Mouse (Mus musculus) small intestine, adult 2 months (tissue): Measurements from ENCODE around the gene Tdpoz4. TPM values are rescaled to one million over a fixed set of nuclear protein-coding genes. Genes with fewer than 3 reads are reported as not detected.
"Not testable (repeated sequence)": the region's sequence is repeated elsewhere in the genome, so short reads cannot be mapped to it uniquely, and the experiment has no call there.

Source experiments
- H3K27ac ChIP-seq: fragments of 200-500 bp; 2 replicates; pipeline ENCODE4 v1.5.1; 2012; ENCODE audit warnings: low read depth, low read length, control low read depth, inconsistent platforms; ENCODE audit not compliant: insufficient read depth
- H3K27me3 ChIP-seq: fragments of 200-500 bp; 2 replicates; pipeline ENCODE4 v1.6.1; 2012; ENCODE audit warnings: mild to moderate bottlenecking, moderate library complexity, low read length, inconsistent platforms; ENCODE audit not compliant: control insufficient read depth, insufficient read depth
- H3K36me3 ChIP-seq: fragments of 200-500 bp; 2 replicates; pipeline ENCODE4 v1.6.1; 2012; ENCODE audit warnings: mild to moderate bottlenecking, low read length, control low read depth, inconsistent platforms; ENCODE audit not compliant: control insufficient read depth, insufficient read depth
- H3K4me1 ChIP-seq: fragments of 200-500 bp; 2 replicates; pipeline ENCODE4 v1.6.1; 2012; ENCODE audit warnings: low read length, inconsistent platforms, mixed read lengths; ENCODE audit not compliant: control insufficient read depth, insufficient read depth, insufficient read length
- H3K4me3 ChIP-seq: fragments of 200-500 bp; 2 replicates; pipeline ENCODE4 v1.5.1; 2012; ENCODE audit warnings: low read depth, mild to moderate bottlenecking, control low read depth, inconsistent platforms, low read length, moderate library complexity
- WGBS: fragments of 180-500 bp; shearing (Covaris S2); methylation state at CpG from one replicate; pipeline ENCODE4 v1.1.7; 2018; 5-methylcytosine and 5-hydroxymethylcytosine counted together
- polyA plus RNA-seq: library from polyadenylated mRNA; depleted of rRNA; stranded (reverse); fragments of >200 nt; gene quantifications from 2 replicates; pipeline ENCODE4 v1.2.3, GENCODE M21; 2012; rRNA removed

The Tdpoz4 gene
- polyA plus RNA-seq: not detected in 2 replicates

- H3K4me1 ChIP-seq, H3K27me3 ChIP-seq, H3K4me3 ChIP-seq, H3K36me3 ChIP-seq, H3K27ac ChIP-seq: not testable (repeated sequence)
These were observed at the start of gene Tdpoz4 for GRCm38 (mm10) chr3:93796098-93796497. Gene Tdpoz4, plus strand, starts transcription at chr3:93796398.

DNA sequence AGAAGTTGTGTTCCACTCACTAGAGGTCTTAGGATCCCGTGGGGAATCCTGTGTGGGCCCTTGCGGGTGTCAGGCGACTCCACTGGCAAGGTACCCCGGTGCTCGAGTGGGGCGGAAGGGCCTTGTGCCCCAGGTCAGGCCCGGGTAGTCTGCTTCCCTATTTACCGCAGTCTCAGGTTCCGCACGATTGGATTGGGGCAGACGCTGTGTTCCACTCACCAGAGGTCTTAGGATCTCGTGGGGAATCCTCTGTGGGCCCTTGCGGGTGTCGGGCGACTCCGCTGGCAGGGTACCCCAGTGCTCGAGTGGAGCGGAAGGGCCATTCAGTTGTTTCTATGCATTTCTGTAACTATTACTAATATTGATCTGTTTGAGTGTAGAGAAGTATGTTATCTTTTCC lies 42.2 kb upstream of the Tdpoz4 start:
- not testable (repeated sequence) for H3K27me3 ChIP-seq, H3K36me3 ChIP-seq, H3K4me1 ChIP-seq, H3K4me3 ChIP-seq, H3K27ac ChIP-seq
- WGBS: 89% methylated on average over 18 of the region's 18 CpGs

- not testable (repeated sequence) for H3K4me1 ChIP-seq, H3K27ac ChIP-seq, H3K27me3 ChIP-seq, H3K36me3 ChIP-seq, H3K4me3 ChIP-seq
- WGBS: 84% methylated on average over 1 of the region's 1 CpGs
These were observed 23.5 kb upstream of the Tdpoz4 start, which contains the start of gene Gm5773 for GRCm38 (mm10) chr3:93772700-93773099. Gene Gm5773, plus strand, starts transcription at chr3:93773000.

DNA sequence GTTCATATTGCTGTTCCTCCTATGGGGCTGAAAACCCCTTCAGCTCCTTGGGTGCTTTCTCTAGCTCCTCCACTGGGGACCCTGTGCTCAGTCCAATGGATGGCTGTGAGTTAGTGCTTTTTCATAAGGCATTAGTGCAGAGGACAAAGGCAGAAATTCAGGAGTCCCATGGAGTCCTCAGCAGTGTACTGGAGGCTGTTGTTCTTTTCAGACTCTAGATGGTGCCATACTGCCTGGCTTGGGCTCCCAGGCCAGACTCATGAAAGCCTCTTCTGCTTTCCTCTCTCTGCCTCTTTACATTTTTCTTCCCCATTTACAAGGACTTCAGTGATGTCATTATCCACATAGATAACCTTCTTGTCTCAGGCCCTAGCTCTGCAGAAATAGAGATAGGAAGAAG lies 17.1 kb downstream of the Tdpoz4 start:
- not testable (repeated sequence) for H3K4me1 ChIP-seq, H3K4me3 ChIP-seq, H3K27me3 ChIP-seq, H3K27ac ChIP-seq, H3K36me3 ChIP-seq

- H3K36me3 ChIP-seq, H3K4me1 ChIP-seq, H3K4me3 ChIP-seq, H3K27me3 ChIP-seq, H3K27ac ChIP-seq: not testable (repeated sequence)
- 88% methylated on average over 1 of the region's 1 CpGs for WGBS
These were observed 29.5 kb downstream of the Tdpoz4 start, which contains the start of gene Tdpoz3 for GRCm38 (mm10) chr3:93825720-93826119. Gene Tdpoz3, plus strand, starts transcription at chr3:93826020.

Other genes starting within 250 kb of the Tdpoz4 start
- 43.4 and 172 TPM in 2 replicates for gene S100a10, start 241.3 kb upstream of the Tdpoz4 start, polyA plus RNA-seq
- not detected in 2 replicates for gene Tdpoz2, start 143.7 kb upstream of the Tdpoz4 start, polyA plus RNA-seq
- not detected in 2 replicates for gene Tdpoz1, start 120.1 kb upstream of the Tdpoz4 start, polyA plus RNA-seq
- not detected in 2 replicates for gene Gm37596, start 103.3 kb upstream of the Tdpoz4 start, polyA plus RNA-seq
- not detected in 2 replicates for gene Gm5773, start 23.4 kb upstream of the Tdpoz4 start, polyA plus RNA-seq
- gene Tdpoz3, start 29.6 kb downstream of the Tdpoz4 start, polyA plus RNA-seq: not detected in 2 replicates
- gene Gm9117, start 147.1 kb downstream of the Tdpoz4 start, polyA plus RNA-seq: 0.46 TPM in 1 of 2 replicates, not detected in the other
- gene Tdpoz5, start 164.9 kb downstream of the Tdpoz4 start, polyA plus RNA-seq: not detected in 2 replicates